Mouse (Mus musculus): ENCODE data around the gene Mlip. TPM values are rescaled to one million over a fixed set of nuclear protein-coding genes. Genes with fewer than 3 reads are reported as not detected.

Mlip gene
- polyA plus RNA-seq, 1 experiment from 2014 or later, result 2.2 TPM

DNA sequence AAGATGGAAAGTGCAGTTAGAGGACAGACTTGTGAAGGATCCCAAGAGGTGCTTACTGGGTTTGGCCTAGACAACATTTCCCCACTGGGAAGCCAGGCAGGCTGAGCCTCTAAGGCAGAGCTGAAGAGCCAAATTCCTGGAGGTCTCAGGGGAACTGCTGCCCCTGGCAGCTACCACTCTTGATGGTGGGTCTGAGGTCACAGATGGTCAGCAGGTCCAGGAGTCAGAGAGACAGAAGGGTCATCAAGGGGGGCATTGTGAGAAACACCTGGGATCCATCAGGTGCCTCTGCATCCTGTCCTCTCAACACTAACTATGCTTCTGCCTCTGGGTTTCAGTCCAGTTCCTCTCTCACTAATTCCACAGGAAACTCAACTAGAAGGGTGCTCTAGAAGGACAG lies 10.1 kb upstream of the Mlip start:
- H3K4me1 ChIP-seq (ENCODE audit: control insufficient read depth, insufficient read depth, low read depth, low read length), result no peaks in the 10 kb centered on the region
- H3K9me3 ChIP-seq (ENCODE audit: control insufficient read depth, low read length), result no peaks in the 10 kb centered on the region
- no peak overlapping the region for H3K4me2 ChIP-seq (ENCODE audit: low read length)
- no peaks in the 10 kb centered on the region for H3K36me3 ChIP-seq (ENCODE audit: control insufficient read depth, insufficient read depth, low read length)
- H3K4me3 ChIP-seq (ENCODE audit: low read length), result no peak overlapping the region
- no peak overlapping the region for H3K9ac ChIP-seq (ENCODE audit: low read depth, low read length)
- H3K27me3 ChIP-seq (replicated peaks; ENCODE audit: control insufficient read depth, insufficient read depth, low read length), result no peaks in the 10 kb centered on the region
- ATAC-seq, result no peak
- no peak overlapping the region for H3K27ac ChIP-seq (ENCODE audit: low read depth, low read length)

DNA sequence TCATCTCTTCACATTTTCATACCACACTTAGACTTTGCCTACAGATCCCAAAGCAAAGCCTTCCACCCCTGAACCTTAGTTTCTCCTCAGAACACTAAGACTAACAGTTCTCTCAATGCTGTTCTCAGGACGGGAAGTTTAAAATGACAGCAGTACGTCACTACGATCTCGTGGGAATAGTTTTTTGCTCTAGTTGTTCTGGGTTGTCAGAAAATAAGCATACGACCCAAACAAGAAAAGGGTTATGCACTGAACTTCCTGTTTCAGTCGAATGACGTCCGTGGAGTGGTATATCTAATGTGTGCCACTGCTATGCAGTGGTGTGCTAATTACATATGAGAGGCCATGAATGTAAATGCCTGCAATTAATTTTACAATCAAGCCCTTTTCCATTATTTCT lies 7.9 kb upstream of the Mlip start:
- H3K27me3 ChIP-seq (replicated peaks; ENCODE audit: control insufficient read depth, insufficient read depth, low read length), result no peaks in the 10 kb centered on the region
- no peak overlapping the region for H3K27ac ChIP-seq (ENCODE audit: low read depth, low read length)
- no peaks in the 10 kb centered on the region for H3K36me3 ChIP-seq (ENCODE audit: control insufficient read depth, insufficient read depth, low read length)
- no peak overlapping the region for H3K4me2 ChIP-seq (ENCODE audit: low read length)
- H3K9ac ChIP-seq (ENCODE audit: low read depth, low read length), result no peak overlapping the region
- no peaks in the 10 kb centered on the region for H3K4me1 ChIP-seq (ENCODE audit: control insufficient read depth, insufficient read depth, low read depth, low read length)
- ATAC-seq, result no peak
- no peaks in the 10 kb centered on the region for H3K9me3 ChIP-seq (ENCODE audit: control insufficient read depth, low read length)
- no peak overlapping the region for H3K4me3 ChIP-seq (ENCODE audit: low read length)
- whole genome bisulfite sequencing, result 84% methylated on average over 8 of the region's 8 CpGs

GRCm38 (mm10) chr9:77359278-77359973 lies 6.7 kb upstream of the Mlip start:
- Histone ChIP-seq H3K27me3 (replicated peaks; ENCODE audit: control insufficient read depth, insufficient read depth, low read length) (no peaks in the 10 kb centered on the region), H3K9me3 (ENCODE audit: control insufficient read depth, low read length) (no peaks in the 10 kb centered on the region), H3K4me2 (ENCODE audit: low read length) (no peak overlapping the region), H3K36me3 (ENCODE audit: control insufficient read depth, insufficient read depth, low read length) (no peaks in the 10 kb centered on the region), H3K4me1 (ENCODE audit: control insufficient read depth, insufficient read depth, low read depth, low read length) (no peaks in the 10 kb centered on the region), H3K9ac (ENCODE audit: low read depth, low read length) (no peak overlapping the region), H3K4me3 (ENCODE audit: low read length) (no peak overlapping the region), H3K27ac (ENCODE audit: low read depth, low read length) (no peak overlapping the region)
- 73% methylated on average over 10 of the region's 10 CpGs for WGBS
- ATAC-seq, result no peak

DNA sequence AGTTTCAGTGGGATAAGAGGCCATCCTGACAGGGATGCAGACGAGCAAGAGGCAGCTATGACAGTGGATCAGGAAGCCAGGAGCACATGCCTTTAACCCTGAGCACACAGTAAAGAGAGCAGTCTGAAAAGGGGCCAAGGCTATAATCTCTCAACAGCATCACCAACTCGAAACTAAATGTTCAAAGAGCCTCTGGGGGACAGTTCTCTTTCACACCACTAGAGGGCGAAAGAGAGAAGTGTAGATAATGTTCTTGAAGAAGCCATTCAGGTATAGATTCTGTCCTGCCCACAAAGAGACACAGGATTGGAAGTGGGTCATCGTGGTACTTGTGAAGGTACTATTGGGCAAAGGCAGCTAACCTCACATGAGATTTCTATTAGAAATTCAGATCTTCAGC lies 1.2 kb upstream of the Mlip start:
- Histone ChIP-seq H3K27ac (ENCODE audit: low read depth, low read length) (no peak overlapping the region), H3K9me3 (ENCODE audit: control insufficient read depth, low read length) (no peaks in the 10 kb centered on the region), H3K9ac (ENCODE audit: low read depth, low read length) (no peak overlapping the region), H3K36me3 (ENCODE audit: control insufficient read depth, insufficient read depth, low read length) (no peaks in the 10 kb centered on the region), H3K4me2 (ENCODE audit: low read length) (no peak overlapping the region), H3K4me3 (ENCODE audit: low read length) (no peak overlapping the region), H3K4me1 (ENCODE audit: control insufficient read depth, insufficient read depth, low read depth, low read length) (no peaks in the 10 kb centered on the region), H3K27me3 (replicated peaks; ENCODE audit: control insufficient read depth, insufficient read depth, low read length) (no peaks in the 10 kb centered on the region)
- no peak for ATAC-seq
- 87% methylated on average over 4 of the region's 4 CpGs for WGBS

- no peak for ATAC-seq
- H3K9me3 ChIP-seq (ENCODE audit: control insufficient read depth, low read length), result no peaks in the 10 kb centered on the region
- H3K4me1 ChIP-seq (ENCODE audit: control insufficient read depth, insufficient read depth, low read depth, low read length), result no peaks in the 10 kb centered on the region
- H3K4me3 ChIP-seq (ENCODE audit: low read length), result no peak overlapping the region
- H3K27me3 ChIP-seq (replicated peaks; ENCODE audit: control insufficient read depth, insufficient read depth, low read length), result no peaks in the 10 kb centered on the region
- no peak overlapping the region for H3K9ac ChIP-seq (ENCODE audit: low read depth, low read length)
- no peak overlapping the region for H3K4me2 ChIP-seq (ENCODE audit: low read length)
- no peaks in the 10 kb centered on the region for H3K36me3 ChIP-seq (ENCODE audit: control insufficient read depth, insufficient read depth, low read length)
- no peak overlapping the region for H3K27ac ChIP-seq (ENCODE audit: low read depth, low read length)
- WGBS, result 78% methylated on average over 7 of the region's 7 CpGs
Observed at GRCm38 (mm10) chr9:77347704-77348103, 5.1 kb downstream of the Mlip start.

DNA sequence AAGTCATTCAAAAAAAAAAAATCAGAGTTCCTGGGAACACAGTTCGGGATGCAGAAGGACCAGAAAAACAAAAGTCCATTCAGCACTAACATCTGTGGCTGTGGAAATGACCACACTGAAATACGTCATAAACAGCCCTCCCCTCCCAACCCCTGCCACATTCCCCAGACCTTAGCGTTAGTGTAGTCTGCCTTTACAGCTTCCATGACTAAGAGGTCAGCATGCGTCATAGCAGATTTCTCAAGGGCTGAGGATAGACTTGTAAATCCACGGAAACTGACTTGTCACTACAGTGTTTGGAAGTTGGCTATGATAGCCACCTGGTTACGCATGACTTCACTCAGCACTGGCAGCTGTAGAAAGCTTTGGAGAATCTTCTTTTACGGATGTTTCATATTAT lies 8.5 kb downstream of the Mlip start:
- 81% methylated on average over 7 of the region's 7 CpGs for WGBS

DNA sequence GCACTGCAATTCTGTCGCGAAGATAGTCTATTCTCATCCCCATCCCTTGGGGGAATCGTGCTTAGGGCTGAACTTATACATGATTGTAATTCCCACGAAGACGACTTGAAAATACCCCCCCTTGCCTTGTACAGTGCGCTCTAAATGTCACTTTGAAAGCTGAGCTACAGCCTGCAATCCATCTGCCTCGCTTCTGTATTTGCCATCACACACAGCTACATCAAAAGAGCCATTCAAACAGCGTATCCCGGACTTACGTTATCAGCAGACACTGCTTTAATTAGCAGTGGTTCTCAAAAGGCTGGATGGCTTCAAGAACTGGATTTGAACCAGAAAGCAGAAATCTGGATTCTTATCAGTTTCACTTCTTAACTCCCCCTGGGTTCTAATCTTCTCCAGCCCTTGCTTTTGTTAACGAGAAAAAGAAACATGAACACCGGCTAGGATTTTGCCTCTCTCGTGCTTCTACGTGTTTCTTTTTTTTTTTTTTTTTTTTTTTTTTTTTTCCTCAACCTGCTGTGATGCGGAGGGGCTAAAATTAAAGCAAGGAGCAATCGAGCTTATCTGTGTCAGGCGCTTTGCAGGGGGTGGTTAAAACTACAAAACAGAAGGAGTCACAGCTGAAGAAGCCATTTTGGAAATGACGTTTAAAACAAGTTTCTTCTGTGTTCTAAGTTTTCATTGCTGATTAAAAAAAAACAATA lies 12.5 kb downstream of the Mlip start:
- H3K9me3 ChIP-seq (ENCODE audit: control insufficient read depth, low read length), result no peaks in the 10 kb centered on the region
- WGBS, result 29% methylated on average over 18 of the region's 18 CpGs
- H3K27me3 ChIP-seq (replicated peaks; ENCODE audit: control insufficient read depth, insufficient read depth, low read length), result no peaks in the 10 kb centered on the region
- peak; percentile 76 for ATAC-seq
- peak overlapping the region; percentile 33 for H3K4me3 ChIP-seq (ENCODE audit: low read length)
- peak overlapping the region; percentile 16 for H3K27ac ChIP-seq (ENCODE audit: low read depth, low read length)
- peak overlapping the region; percentile 35 for H3K9ac ChIP-seq (ENCODE audit: low read depth, low read length)
- no peaks in the 10 kb centered on the region for H3K36me3 ChIP-seq (ENCODE audit: control insufficient read depth, insufficient read depth, low read length)
- H3K4me1 ChIP-seq (ENCODE audit: control insufficient read depth, insufficient read depth, low read depth, low read length), result peaks cover 6% of the 10 kb centered on the region; the same call in 1 of the 2 replicates
- peak overlapping the region; percentile 52 for H3K4me2 ChIP-seq (ENCODE audit: low read length)

More for the DNA sequence above, 8.5 kb downstream of the Mlip start:
- peaks cover 6% of the 10 kb centered on the region; the same call in 1 of the 2 replicates for H3K4me1 ChIP-seq (ENCODE audit: control insufficient read depth, insufficient read depth, low read depth, low read length)
- H3K4me2 ChIP-seq (ENCODE audit: low read length), result no peak overlapping the region
- no peaks in the 10 kb centered on the region for H3K27me3 ChIP-seq (replicated peaks; ENCODE audit: control insufficient read depth, insufficient read depth, low read length)
- no peaks in the 10 kb centered on the region for H3K36me3 ChIP-seq (ENCODE audit: control insufficient read depth, insufficient read depth, low read length)
- ATAC-seq, result no peak
- H3K4me3 ChIP-seq (ENCODE audit: low read length), result no peak overlapping the region
- H3K9ac ChIP-seq (ENCODE audit: low read depth, low read length), result no peak overlapping the region
- H3K9me3 ChIP-seq (ENCODE audit: control insufficient read depth, low read length), result no peaks in the 10 kb centered on the region
- no peak overlapping the region for H3K27ac ChIP-seq (ENCODE audit: low read depth, low read length)

DNA sequence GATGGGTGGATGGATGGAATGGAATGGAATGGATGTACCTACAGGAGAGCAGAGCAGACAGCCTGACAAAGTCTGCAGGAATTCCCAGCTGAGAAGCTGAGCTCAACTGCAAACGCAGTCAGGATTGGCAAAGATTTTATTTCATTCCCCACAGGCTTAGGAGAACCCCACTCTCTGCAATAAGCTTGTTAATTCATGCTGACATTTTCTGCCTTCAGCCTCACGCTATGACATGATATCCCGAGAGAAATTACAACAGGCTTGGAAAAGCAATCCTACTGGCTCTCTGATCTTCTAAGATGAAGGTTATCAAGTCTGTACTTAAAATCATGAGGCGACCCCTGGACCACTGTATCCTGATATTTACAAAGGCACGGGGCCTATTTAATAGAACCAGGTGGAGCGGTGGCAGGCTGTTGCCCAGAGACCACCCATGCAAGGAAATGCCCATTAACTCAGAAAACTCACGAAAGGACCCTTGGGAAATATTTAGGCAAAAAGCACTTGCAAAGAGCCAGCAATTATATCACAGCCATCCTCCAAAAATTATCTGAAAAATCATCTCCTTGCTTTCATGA lies 13.1 kb downstream of the Mlip start:
- no peaks in the 10 kb centered on the region for H3K27me3 ChIP-seq (replicated peaks; ENCODE audit: control insufficient read depth, insufficient read depth, low read length)
- WGBS, result 48% methylated on average over 7 of the region's 7 CpGs
- peak overlapping the region; percentile 52 for H3K4me2 ChIP-seq (ENCODE audit: low read length)
- peak; percentile 64 for ATAC-seq
- no peaks in the 10 kb centered on the region for H3K36me3 ChIP-seq (ENCODE audit: control insufficient read depth, insufficient read depth, low read length)
- H3K27ac ChIP-seq (ENCODE audit: low read depth, low read length), result peak overlapping the region; percentile 16
- H3K9ac ChIP-seq (ENCODE audit: low read depth, low read length), result peak overlapping the region; percentile 35; the same call in 1 of the 2 replicates
- H3K4me3 ChIP-seq (ENCODE audit: low read length), result peak overlapping the region; percentile 33
- H3K4me1 ChIP-seq (ENCODE audit: control insufficient read depth, insufficient read depth, low read depth, low read length), result peaks cover 6% of the 10 kb centered on the region; the same call in 1 of the 2 replicates
- H3K9me3 ChIP-seq (ENCODE audit: control insufficient read depth, low read length), result no peaks in the 10 kb centered on the region

DNA sequence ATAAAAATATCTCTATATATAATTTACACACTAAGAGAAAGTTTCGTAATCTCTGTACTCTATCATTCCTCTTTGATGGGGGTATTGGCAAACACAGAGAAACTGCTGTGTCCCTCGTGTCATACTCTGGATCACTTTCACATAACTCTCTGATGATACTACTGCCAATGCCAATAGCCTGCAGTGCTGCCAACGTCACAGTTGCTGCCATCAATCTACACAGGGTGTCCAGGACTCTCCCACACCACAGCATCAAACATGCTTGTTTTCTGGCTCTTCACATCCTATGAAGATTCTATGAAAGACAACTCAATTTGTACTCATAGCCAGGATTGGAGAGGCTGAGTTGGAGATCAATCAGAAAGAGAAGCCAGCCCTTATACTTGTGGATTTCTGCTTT lies 17.4 kb downstream of the Mlip start:
- Histone ChIP-seq H3K4me3 (ENCODE audit: low read length) (no peak overlapping the region), H3K27me3 (replicated peaks; ENCODE audit: control insufficient read depth, insufficient read depth, low read length) (no peaks in the 10 kb centered on the region), H3K36me3 (ENCODE audit: control insufficient read depth, insufficient read depth, low read length) (no peaks in the 10 kb centered on the region), H3K9me3 (ENCODE audit: control insufficient read depth, low read length) (no peaks in the 10 kb centered on the region), H3K4me1 (ENCODE audit: control insufficient read depth, insufficient read depth, low read depth, low read length) (peaks cover 6% of the 10 kb centered on the region; the same call in 1 of the 2 replicates), H3K4me2 (ENCODE audit: low read length) (no peak overlapping the region), H3K9ac (ENCODE audit: low read depth, low read length) (no peak overlapping the region), H3K27ac (ENCODE audit: low read depth, low read length) (no peak overlapping the region)
- ATAC-seq, result no peak
- 70% methylated on average over 3 of the region's 3 CpGs for WGBS
